Mouse (Mus musculus): ENCODE measurements around the gene Sort1.

GRCm38 (mm10) chr3:108327275-108327674 is 43.4 kb downstream of the Sort1 start:
- TF ChIP-seq CTCF (IDR thresholded peaks at IDR 0.05; ENCODE audit: low read depth, low read length) (no peak), TAL1 (conservative IDR thresholded peaks at IDR 0.05; ENCODE audit: low read depth, low read length) (no peak)

Data from G1E (cell line).